Mouse (Mus musculus): ENCODE data around the gene Amotl2. TPM values are rescaled to one million over a fixed set of nuclear protein-coding genes. Genes with fewer than 3 reads are reported as not detected.
A peak's percentile ranks its signal among the peaks of the same experiment; 100 is the strongest.

Gene Amotl2
- total and polyA plus RNA-seq, 2 experiments from 2014 or later = 27.6 to 106 TPM

GRCm38 (mm10) chr9:102733999-102734738 is 17.7 kb downstream of the Amotl2 start:
- Histone ChIP-seq H3K36me3 (ENCODE audit: insufficient read depth) (peaks cover 47% of the 10 kb centered on the region), H3K4me1 (ENCODE audit: insufficient read depth) (no peaks in the 10 kb centered on the region), H3K9me3 (ENCODE audit: low read length) (no peaks in the 10 kb centered on the region), H3K27ac (ENCODE audit: low read depth, low read length) (no peak overlapping the region), H3K4me2 (ENCODE audit: low read depth) (no peak overlapping the region), H3K4me3 (ENCODE audit: low read depth, low read length) (no peak overlapping the region), H3K27me3 (ENCODE audit: insufficient read depth, low read length) (no peaks in the 10 kb centered on the region), H3K9ac (no peak overlapping the region)
- ATAC-seq = no peak
- no peak for DNase-seq
- 80% methylated on average over 9 of the region's 9 CpGs for WGBS
- TF ChIP-seq CTCF (IDR thresholded peaks at IDR 0.05; ENCODE audit: low read depth) = no peak

GRCm38 (mm10) chr9:102734739-102735075 is 18.2 kb downstream of the Amotl2 start:
- H3K27ac ChIP-seq (ENCODE audit: low read depth, low read length) = no peak overlapping the region
- DNase-seq (no peak), ATAC-seq (no peak)
- no peaks in the 10 kb centered on the region for H3K9me3 ChIP-seq (ENCODE audit: low read length)
- no peak overlapping the region for H3K9ac ChIP-seq
- TF ChIP-seq CTCF (IDR thresholded peaks at IDR 0.05; ENCODE audit: low read depth) = no peak
- no peak overlapping the region for H3K4me3 ChIP-seq (ENCODE audit: low read depth, low read length)
- 31% methylated on average over 1 of the region's 1 CpGs for WGBS
- H3K27me3 ChIP-seq (ENCODE audit: insufficient read depth, low read length) = no peaks in the 10 kb centered on the region
- no peak overlapping the region for H3K4me2 ChIP-seq (ENCODE audit: low read depth)
- no peaks in the 10 kb centered on the region for H3K4me1 ChIP-seq (ENCODE audit: insufficient read depth)
- peaks cover 42% of the 10 kb centered on the region for H3K36me3 ChIP-seq (ENCODE audit: insufficient read depth)

GRCm38 (mm10) chr9:102735231-102735630 is 18.8 kb downstream of the Amotl2 start:
- Histone ChIP-seq H3K4me2 (ENCODE audit: low read depth) (no peak overlapping the region), H3K4me3 (ENCODE audit: low read depth, low read length) (no peak overlapping the region), H3K27me3 (ENCODE audit: insufficient read depth, low read length) (no peaks in the 10 kb centered on the region), H3K4me1 (ENCODE audit: insufficient read depth) (no peaks in the 10 kb centered on the region), H3K27ac (ENCODE audit: low read depth, low read length) (no peak overlapping the region), H3K9ac (no peak overlapping the region), H3K36me3 (ENCODE audit: insufficient read depth) (peaks cover 37% of the 10 kb centered on the region), H3K9me3 (ENCODE audit: low read length) (no peaks in the 10 kb centered on the region)
- no peak for ATAC-seq
- WGBS = 95% methylated on average over 3 of the region's 3 CpGs
- TF ChIP-seq CTCF (IDR thresholded peaks at IDR 0.05; ENCODE audit: low read depth) = no peak
- DNase-seq = no peak

GRCm38 (mm10) chr9:102735996-102736395 is 19.5 kb downstream of the Amotl2 start:
- H3K4me3 ChIP-seq (ENCODE audit: low read depth, low read length) = no peak overlapping the region
- H3K9ac ChIP-seq = no peak overlapping the region
- no peaks in the 10 kb centered on the region for H3K27me3 ChIP-seq (ENCODE audit: insufficient read depth, low read length)
- no peaks in the 10 kb centered on the region for H3K9me3 ChIP-seq (ENCODE audit: low read length)
- no peak overlapping the region for H3K4me2 ChIP-seq (ENCODE audit: low read depth)
- DNase-seq (no peak), ATAC-seq (no peak)
- H3K27ac ChIP-seq (ENCODE audit: low read depth, low read length) = no peak overlapping the region
- H3K4me1 ChIP-seq (ENCODE audit: insufficient read depth) = no peaks in the 10 kb centered on the region
- peaks cover 29% of the 10 kb centered on the region for H3K36me3 ChIP-seq (ENCODE audit: insufficient read depth)
- no peak for TF ChIP-seq CTCF (IDR thresholded peaks at IDR 0.05; ENCODE audit: low read depth)
- 44% methylated on average over 1 of the region's 1 CpGs for WGBS

- no peak for TF ChIP-seq CTCF (IDR thresholded peaks at IDR 0.05; ENCODE audit: low read depth)
- Histone ChIP-seq H3K27ac (ENCODE audit: low read depth, low read length) (no peak overlapping the region), H3K9ac (no peak overlapping the region), H3K36me3 (ENCODE audit: insufficient read depth) (peaks cover 15% of the 10 kb centered on the region), H3K27me3 (ENCODE audit: insufficient read depth, low read length) (no peaks in the 10 kb centered on the region), H3K4me1 (ENCODE audit: insufficient read depth) (no peaks in the 10 kb centered on the region), H3K9me3 (ENCODE audit: low read length) (no peaks in the 10 kb centered on the region), H3K4me3 (ENCODE audit: low read depth, low read length) (no peak overlapping the region), H3K4me2 (ENCODE audit: low read depth) (no peak overlapping the region)
- no peak for DNase-seq
- ATAC-seq = peak; percentile 40; the same call in 1 of the 2 replicates
- 25% methylated on average over 1 of the region's 1 CpGs for WGBS
Measured at GRCm38 (mm10) chr9:102737405-102737804, 20.9 kb downstream of the Amotl2 start.

- no peaks in the 10 kb centered on the region for H3K9me3 ChIP-seq (ENCODE audit: low read length)
- ATAC-seq (no peak), DNase-seq (no peak)
- no peak overlapping the region for H3K9ac ChIP-seq
- no peak overlapping the region for H3K4me3 ChIP-seq (ENCODE audit: low read depth, low read length)
- H3K27ac ChIP-seq (ENCODE audit: low read depth, low read length) = no peak overlapping the region
- H3K4me1 ChIP-seq (ENCODE audit: insufficient read depth) = no peaks in the 10 kb centered on the region
- TF ChIP-seq CTCF (IDR thresholded peaks at IDR 0.05; ENCODE audit: low read depth) = no peak
- no peak overlapping the region for H3K4me2 ChIP-seq (ENCODE audit: low read depth)
- 70% methylated on average over 5 of the region's 5 CpGs for WGBS
- no peaks in the 10 kb centered on the region for H3K36me3 ChIP-seq (ENCODE audit: insufficient read depth)
- no peaks in the 10 kb centered on the region for H3K27me3 ChIP-seq (ENCODE audit: insufficient read depth, low read length)
Measured at GRCm38 (mm10) chr9:102746753-102747152, 30.3 kb downstream of the Amotl2 start.

GRCm38 (mm10) chr9:102747902-102748301 is 31.4 kb downstream of the Amotl2 start:
- Histone ChIP-seq H3K27ac (ENCODE audit: low read depth, low read length) (no peak overlapping the region), H3K9me3 (ENCODE audit: low read length) (no peaks in the 10 kb centered on the region), H3K4me3 (ENCODE audit: low read depth, low read length) (no peak overlapping the region), H3K4me2 (ENCODE audit: low read depth) (no peak overlapping the region), H3K9ac (no peak overlapping the region), H3K36me3 (ENCODE audit: insufficient read depth) (no peaks in the 10 kb centered on the region), H3K27me3 (ENCODE audit: insufficient read depth, low read length) (no peaks in the 10 kb centered on the region), H3K4me1 (ENCODE audit: insufficient read depth) (no peaks in the 10 kb centered on the region)
- ATAC-seq = no peak
- DNase-seq = no peak
- TF ChIP-seq CTCF (IDR thresholded peaks at IDR 0.05; ENCODE audit: low read depth) = no peak
- WGBS = 53% methylated on average over 5 of the region's 5 CpGs

Measured in forebrain, postnatal 0 days (tissue).